Comparison of ENCODE assay signal across 23 mouse cellular contexts in genomic region chr11:11657634-11658033, GRCm38 (mm10). TPM values are rescaled to one million over a fixed set of nuclear protein-coding genes. Genes with fewer than 3 reads are reported as not detected.
DNase-seq lines count a peak whose midpoint lies in the region; ATAC-seq and TF ChIP-seq lines count a peak whose summit lies in the region.
"Had no signal": no experiment of that assay in that cellular context is flagged by ENCODE, and none has a peak within 500 bp of the region (broad histone marks: within the 10 kb centered on the region; RNA-seq: fewer than 3 reads in every experiment).

No protein-coding gene starts in this region.

- H3K9ac ChIP-seq in liver, embryonic 13.5 days, result peak overlapping the region; percentile 32; the same call in 1 of the 2 replicates
- no peak overlapping the region for H3K9ac ChIP-seq in midbrain, embryonic 15.5 days
- H3K9ac ChIP-seq: embryonic facial prominence, embryonic 13.5 days; heart, embryonic 12.5 days; limb, embryonic 13.5 days had no signal

- no peak overlapping the region for H3ac ChIP-seq in C2C12 (ENCODE audit: control insufficient read depth, insufficient read length, low read depth)

- peak; percentile 7 for DNase-seq in G1E (ENCODE audit: low spot score)
- DNase-seq in liver, embryonic 13.5 days, result no peak
- no peak for DNase-seq in testis, postnatal 10 days (ENCODE audit: low spot score)
- no peak for DNase-seq in thymus, postnatal 14 days
- DNase-seq: cerebellum, adult 2 months; heart, postnatal 4 days; kidney, postnatal 4 days; right cerebral cortex, postnatal 14 days had no signal

- H3K79me3 ChIP-seq in C2C12 (ENCODE audit: low read depth), result no peaks in the 10 kb centered on the region

- no peak overlapping the region for H3K4me3 ChIP-seq in C2C12 (ENCODE audit: insufficient read depth, poor library complexity, severe bottlenecking)
- peak overlapping the region; percentile 45; the same call in 1 of the 2 replicates for H3K4me3 ChIP-seq in G1E (ENCODE audit: low read depth, low read length)
- no peak overlapping the region for H3K4me3 ChIP-seq in liver, embryonic 13.5 days (replicated peaks)
- H3K4me3 ChIP-seq in midbrain, embryonic 15.5 days, result no peak overlapping the region
- H3K4me3 ChIP-seq: embryonic facial prominence, embryonic 13.5 days; forebrain, embryonic 10.5 days; heart, embryonic 12.5 days; limb, embryonic 13.5 days; midbrain, embryonic 10.5 days had no signal

- WGBS in liver, embryonic 13.5 days (ENCODE audit: insufficient replicate concordance), result 59% methylated on average over 4 of the region's 4 CpGs
- 96% methylated on average over 4 of the region's 4 CpGs for WGBS in midbrain, embryonic 15.5 days

- TF ChIP-seq CTCF in C2C12 (IDR thresholded peaks at IDR 0.05; ENCODE audit: control insufficient read depth, insufficient read depth, insufficient read length) (no peak), G1E (IDR thresholded peaks at IDR 0.05; ENCODE audit: low read depth, low read length) (no peak)

- H3K4me2 ChIP-seq in liver, embryonic 13.5 days, result 0 out of 2 replicates have a peak overlapping the region, but pooled peaks have one; percentile 37
- H3K4me2 ChIP-seq in midbrain, embryonic 15.5 days, result no peak overlapping the region
- H3K4me2 ChIP-seq: embryonic facial prominence, embryonic 13.5 days; heart, embryonic 12.5 days; limb, embryonic 13.5 days had no signal

- H3K36me3 ChIP-seq in C2C12 (ENCODE audit: control insufficient read depth, insufficient read depth) (no peaks in the 10 kb centered on the region), G1E (replicated peaks) (no peaks in the 10 kb centered on the region)
- no peaks in the 10 kb centered on the region for H3K36me3 ChIP-seq in liver, embryonic 13.5 days
- H3K36me3 ChIP-seq in midbrain, embryonic 15.5 days (replicated peaks), result no peaks in the 10 kb centered on the region
- H3K36me3 ChIP-seq: embryonic facial prominence, embryonic 13.5 days; forebrain, embryonic 10.5 days; heart, embryonic 12.5 days; limb, embryonic 13.5 days; midbrain, embryonic 10.5 days had no signal

- peaks cover 66% of the 10 kb centered on the region for H3K4me1 ChIP-seq in G1E (ENCODE audit: insufficient read depth, low read depth, low read length)
- peaks cover 44% of the 10 kb centered on the region for H3K4me1 ChIP-seq in liver, embryonic 13.5 days (replicated peaks)
- no peaks in the 10 kb centered on the region for H3K4me1 ChIP-seq in midbrain, embryonic 15.5 days
- H3K4me1 ChIP-seq: embryonic facial prominence, embryonic 13.5 days; forebrain, embryonic 10.5 days; heart, embryonic 12.5 days; midbrain, embryonic 10.5 days had no signal

- peak overlapping the region; percentile 75 for H3K27ac ChIP-seq in liver, embryonic 13.5 days
- no peak overlapping the region for H3K27ac ChIP-seq in midbrain, embryonic 15.5 days
- H3K27ac ChIP-seq: embryonic facial prominence, embryonic 13.5 days; forebrain, embryonic 10.5 days; limb, embryonic 13.5 days; midbrain, embryonic 10.5 days had no signal

- H3K27me3 ChIP-seq in C2C12 (ENCODE audit: control insufficient read depth, insufficient read depth, insufficient read length), result no peaks in the 10 kb centered on the region
- H3K27me3 ChIP-seq in G1E (ENCODE audit: insufficient read depth, low read length), result no peaks in the 10 kb centered on the region
- no peaks in the 10 kb centered on the region for H3K27me3 ChIP-seq in liver, embryonic 13.5 days
- H3K27me3 ChIP-seq in midbrain, embryonic 15.5 days (replicated peaks), result no peaks in the 10 kb centered on the region
- H3K27me3 ChIP-seq: embryonic facial prominence, embryonic 13.5 days; heart, embryonic 12.5 days; limb, embryonic 13.5 days had no signal

- ATAC-seq in G1E (ENCODE audit: extremely low read depth, insufficient number of reproducible peaks, low FRiP score, poor library complexity, severe bottlenecking), result no peak
- peak; percentile 28; the same call in 1 of the 2 replicates for ATAC-seq in liver, embryonic 13.5 days (ENCODE audit: low read depth)
- ATAC-seq in megakaryocyte-erythroid progenitor cell, adult 5-6 weeks (replicated peaks; ENCODE audit: low FRiP score, low TSS enrichment, poor library complexity, severe bottlenecking), result peak; percentile 34
- ATAC-seq in midbrain, embryonic 15.5 days (replicated peaks), result no peak

- H3K79me2 ChIP-seq in C2C12 (ENCODE audit: control insufficient read depth, insufficient read depth), result no peaks in the 10 kb centered on the region

- no peaks in the 10 kb centered on the region for H3K9me3 ChIP-seq in G1E (replicated peaks)
- no peaks in the 10 kb centered on the region for H3K9me3 ChIP-seq in liver, embryonic 13.5 days (replicated peaks)
- H3K9me3 ChIP-seq in midbrain, embryonic 15.5 days, result no peaks in the 10 kb centered on the region
- H3K9me3 ChIP-seq: embryonic facial prominence, embryonic 13.5 days; forebrain, embryonic 10.5 days; heart, embryonic 12.5 days; limb, embryonic 13.5 days; midbrain, embryonic 10.5 days had no signal

TF ChIP-seq in C2C12, 6 proteins besides CTCF, POLR2A, EP300 and RAD21:
- TF ChIP-seq USF1 (IDR thresholded peaks at IDR 0.05; ENCODE audit: low read depth), result no peak
- no peak for TF ChIP-seq FOSL1 (IDR thresholded peaks at IDR 0.05; ENCODE audit: insufficient read depth, low read length, poor library complexity, severe bottlenecking)
- TF ChIP-seq MYOD1 (IDR thresholded peaks at IDR 0.05; ENCODE audit: control insufficient read depth, insufficient read length, low read depth), result peak; percentile 83

RNA-seq across cellular contexts. Expression of gene Ikzf1, which starts 27.2 kb away (rescaled TPM):
- 1.0 TPM for polyA plus RNA-seq in C2C12 (2012; fragmentation: generic; extraction: Trizol)
- 143 and 149 TPM in 2 replicates for total RNA-seq in G1E (2014; fragmentation: Nextera tagmentation)
- 60.5 and 70.1 TPM in 2 replicates for total RNA-seq in G1E (2017)
- 214 and 245 TPM in 2 replicates for polyA plus RNA-seq in G1E (2012)
- 28.3 and 44.6 TPM in 2 replicates for polyA plus RNA-seq in liver, embryonic 13.5 days (2015; fragmentation: Nextera tagmentation; extraction: Ambion mirVana)
- 259 and 321 TPM in 2 replicates for total RNA-seq in megakaryocyte-erythroid progenitor cell, adult 5-6 weeks (2014; fragmentation: Nextera tagmentation)
- total RNA-seq in megakaryocyte-erythroid progenitor cell, adult 5-6 weeks (2017), result 239 and 294 TPM in 2 replicates
- 1.6 and 1.9 TPM in 2 replicates for polyA plus RNA-seq in midbrain, embryonic 15.5 days (2015; fragmentation: Nextera tagmentation; extraction: Ambion mirVana)

RNA-seq across cellular contexts. Expression of gene 4930512M02Rik, which starts 30.0 kb away (rescaled TPM):
- polyA plus RNA-seq in C2C12 (2012; fragmentation: generic; extraction: Trizol) (not detected), G1E (2012) (not detected in 2 replicates)
- total RNA-seq in G1E (2014; fragmentation: Nextera tagmentation) (not detected in 2 replicates), G1E (2017) (0.17 TPM in 1 of 2 replicates, not detected in the other)
- polyA plus RNA-seq in liver, embryonic 13.5 days (2015; fragmentation: Nextera tagmentation; extraction: Ambion mirVana), result not detected in 2 replicates
- not detected in 2 replicates for total RNA-seq in megakaryocyte-erythroid progenitor cell, adult 5-6 weeks (2014; fragmentation: Nextera tagmentation)
- total RNA-seq in megakaryocyte-erythroid progenitor cell, adult 5-6 weeks (2017), result not detected in 2 replicates
- polyA plus RNA-seq in midbrain, embryonic 15.5 days (2015; fragmentation: Nextera tagmentation; extraction: Ambion mirVana), result not detected in 2 replicates
- total RNA-seq: adrenal gland, postnatal 14 days; granulocyte monocyte progenitor cell, adult 5-6 weeks; heart, postnatal 4 days; layer of hippocampus, postnatal 10 days had no signal
- polyA plus RNA-seq: cerebellum, adult 2 months; cortical plate, adult 2 months; embryonic facial prominence, embryonic 13.5 days; forebrain, embryonic 10.5 days; heart, embryonic 12.5 days; kidney, embryonic 14.5 days; limb, embryonic 13.5 days; lung, embryonic 16.5 days; midbrain, embryonic 10.5 days; neural tube, embryonic 14.5 days had no signal

Comparison
In these comparisons a context has a peak if more than half of its experiments do, and no peak if none do; other contexts are left out.
1. ATAC-seq: peak in liver, embryonic 13.5 days (single experiment) and megakaryocyte-erythroid progenitor cell, adult 5-6 weeks (single experiment); none in G1E (single experiment) and midbrain, embryonic 15.5 days (single experiment).
2. RNA of gene Ikzf1, which starts 27.2 kb away (polyA plus RNA-seq): 214 to 245 TPM in G1E and 28.3 to 44.6 TPM in liver, embryonic 13.5 days; 1.6 to 1.9 TPM in midbrain, embryonic 15.5 days and 1.0 TPM in C2C12 (single experiment); every median in the first group is over 10 times any median in the second.